Mouse (Mus musculus) myocyte (in vitro differentiated cells): ENCODE measurements at regions not wholly inside any gene's neighbourhood (a gene's known extent, or its start where the extent isn't known, plus 50 kb on each side); places are given as distances from the start of the nearest gene placed in this dataset.

Experiments used
- H3K27me3 ChIP-seq: one replicate; pipeline ENCODE4 v1.6.1; 2011; ENCODE audit not compliant: control insufficient read depth, insufficient read depth, insufficient read length
- H3K36me3 ChIP-seq: one replicate; pipeline ENCODE4 v1.6.1; 2011; ENCODE audit not compliant: control insufficient read depth, insufficient read depth
- H3K4me2 ChIP-seq: one replicate; pipeline ENCODE4 v1.6.1; 2011; ENCODE audit warnings: low read depth, control low read depth
- H3K4me3 ChIP-seq: one replicate; pipeline ENCODE4 v1.5.1; 2011; ENCODE audit warnings: mild to moderate bottlenecking, control low read depth, moderate library complexity
- H3K79me2 ChIP-seq: one replicate; pipeline ENCODE4 v1.6.1; 2011; ENCODE audit not compliant: control insufficient read depth, insufficient read depth
- H3ac ChIP-seq: one replicate; pipeline ENCODE4 v1.6.1; 2011; ENCODE audit not compliant: control insufficient read depth, insufficient read length
- CEBPB ChIP-seq: IDR thresholded peaks from 2 replicates; pipeline ENCODE4 v1.6.1; 2011; ENCODE audit warnings: mild to moderate bottlenecking, moderate library complexity; ENCODE audit not compliant: poor library complexity, insufficient read depth, severe bottlenecking
- E2F4 ChIP-seq: IDR thresholded peaks from one replicate; pipeline ENCODE4 v1.6.1; 2011; ENCODE audit warnings: mild to moderate bottlenecking, control low read depth, moderate library complexity; ENCODE audit not compliant: insufficient read depth
- MAX ChIP-seq: IDR thresholded peaks from one replicate; pipeline ENCODE4 v1.6.1; 2011; ENCODE audit warnings: low read depth, mild to moderate bottlenecking, control low read depth
- MYOD1 ChIP-seq, 3 experiments: IDR thresholded peaks; one replicate each; pipeline ENCODE4 v1.6.1; 2011; ENCODE audit warnings: control low read depth in 2 of 3, low read depth in 2 of 3, mild to moderate bottlenecking in 2 of 3, moderate library complexity in 1 of 3; ENCODE audit not compliant: insufficient read length in 2 of 3, control insufficient read depth in 1 of 3
- MYOG ChIP-seq, 3 experiments: IDR thresholded peaks; one replicate each; pipeline ENCODE4 v1.6.1; 2011; ENCODE audit warnings: control low read depth in 2 of 3, low read depth in 2 of 3, mild to moderate bottlenecking in 2 of 3; ENCODE audit not compliant: insufficient read length in 2 of 3, control insufficient read depth in 1 of 3, insufficient read depth in 1 of 3
- POLR2A ChIP-seq: IDR thresholded peaks from one replicate; pipeline ENCODE4 v1.6.1; 2011; ENCODE audit warnings: low read depth, mild to moderate bottlenecking, control low read depth, moderate library complexity; ENCODE audit not compliant: insufficient read length
- POLR2AphosphoS2 ChIP-seq: IDR thresholded peaks from one replicate; pipeline ENCODE4 v1.6.1; 2011; ENCODE audit warnings: low read depth, control low read depth; ENCODE audit not compliant: insufficient read length
- REST ChIP-seq: IDR thresholded peaks from one replicate; pipeline ENCODE4 v1.6.1; 2011; ENCODE audit warnings: mild to moderate bottlenecking, control low read depth, moderate library complexity; ENCODE audit not compliant: insufficient read depth, insufficient read length
- SRF ChIP-seq: IDR thresholded peaks from one replicate; pipeline ENCODE4 v1.6.1; 2011; ENCODE audit warnings: low read depth; ENCODE audit not compliant: control insufficient read depth, insufficient read length
- TCF12 ChIP-seq: IDR thresholded peaks from one replicate; pipeline ENCODE4 v1.6.1; 2011; ENCODE audit warnings: mild to moderate bottlenecking, control low read depth; ENCODE audit not compliant: poor library complexity, insufficient read depth, severe bottlenecking
- TCF3 ChIP-seq: IDR thresholded peaks from one replicate; pipeline ENCODE4 v1.6.1; 2011; ENCODE audit warnings: low read depth, control low read depth; ENCODE audit not compliant: insufficient read length
- USF1 ChIP-seq: IDR thresholded peaks from one replicate; pipeline ENCODE4 v1.6.1; 2011; ENCODE audit warnings: low read depth, mild to moderate bottlenecking, control low read depth, moderate library complexity

DNA sequence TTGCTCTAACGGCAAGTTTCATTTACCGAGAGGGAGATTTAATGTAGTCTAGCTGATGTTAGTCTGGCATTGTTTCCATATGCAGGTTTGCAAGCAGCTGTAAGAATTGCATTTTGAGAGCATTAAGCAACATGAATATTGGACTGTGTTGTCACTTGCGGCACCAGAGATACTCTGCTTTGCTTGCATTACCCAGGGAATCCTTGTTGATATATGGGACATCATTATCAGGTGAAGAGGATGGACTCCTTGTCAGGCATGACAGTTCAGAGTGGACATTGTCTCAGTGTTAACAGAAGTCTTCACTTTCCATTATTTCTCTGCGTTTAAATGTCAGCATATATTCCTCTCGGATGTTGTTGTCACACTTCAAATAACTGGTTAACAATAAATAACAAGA, 208.1 kb downstream of the Brinp2 start:
- no peaks in the 10 kb centered on the region for H3K36me3 ChIP-seq
- no peak overlapping the region for H3K4me3 ChIP-seq
- H3K27me3 ChIP-seq, result no peaks in the 10 kb centered on the region
- no peaks in the 10 kb centered on the region for H3K79me2 ChIP-seq
- TF ChIP-seq USF1, result no peak
- no peak for TF ChIP-seq REST
- TF ChIP-seq TCF12, result no peak
- TF ChIP-seq MAX, result no peak
- no peak for TF ChIP-seq SRF
- no peak for TF ChIP-seq E2F4
- TF ChIP-seq POLR2A, result no peak
- TF ChIP-seq CEBPB, result no peak
- TF ChIP-seq MYOD1 (IDR thresholded peaks at IDR 0.05; ENCODE audit: control insufficient read depth in 1 of 3, insufficient read length in 2 of 3, low read depth in 2 of 3), result no peak
- no peak for TF ChIP-seq TCF3
- no peak for TF ChIP-seq MYOG (IDR thresholded peaks at IDR 0.05; ENCODE audit: control insufficient read depth in 1 of 3, insufficient read depth in 1 of 3, insufficient read length in 2 of 3, low read depth in 2 of 3)
- no peak for TF ChIP-seq POLR2AphosphoS2
- H3K4me2 ChIP-seq, result no peak overlapping the region
- no peak overlapping the region for H3ac ChIP-seq

GRCm38 (mm10) chr1:158161111-158161510, 195.0 kb downstream of the Brinp2 start:
- no peak overlapping the region for H3ac ChIP-seq
- no peak overlapping the region for H3K4me3 ChIP-seq
- H3K36me3 ChIP-seq, result no peaks in the 10 kb centered on the region
- TF ChIP-seq CEBPB (no peak), MYOD1 (IDR thresholded peaks at IDR 0.05; ENCODE audit: control insufficient read depth in 1 of 3, insufficient read length in 2 of 3, low read depth in 2 of 3) (no peak), REST (no peak), E2F4 (no peak), SRF (no peak), POLR2AphosphoS2 (no peak), USF1 (no peak), TCF3 (no peak), POLR2A (no peak), TCF12 (no peak), MYOG (IDR thresholded peaks at IDR 0.05; ENCODE audit: control insufficient read depth in 1 of 3, insufficient read depth in 1 of 3, insufficient read length in 2 of 3, low read depth in 2 of 3) (no peak), MAX (no peak)
- H3K27me3 ChIP-seq, result no peaks in the 10 kb centered on the region
- H3K4me2 ChIP-seq, result no peak overlapping the region
- H3K79me2 ChIP-seq, result no peaks in the 10 kb centered on the region

GRCm38 (mm10) chr1:158161533-158161932, 194.6 kb downstream of the Brinp2 start:
- no peak overlapping the region for H3ac ChIP-seq
- no peak overlapping the region for H3K4me2 ChIP-seq
- no peaks in the 10 kb centered on the region for H3K79me2 ChIP-seq
- no peaks in the 10 kb centered on the region for H3K36me3 ChIP-seq
- no peaks in the 10 kb centered on the region for H3K27me3 ChIP-seq
- no peak overlapping the region for H3K4me3 ChIP-seq
- TF ChIP-seq REST (no peak), MAX (no peak), TCF3 (no peak), SRF (no peak), POLR2AphosphoS2 (no peak), CEBPB (no peak), MYOD1 (IDR thresholded peaks at IDR 0.05; ENCODE audit: control insufficient read depth in 1 of 3, insufficient read length in 2 of 3, low read depth in 2 of 3) (no peak), USF1 (no peak), TCF12 (no peak), POLR2A (no peak), MYOG (IDR thresholded peaks at IDR 0.05; ENCODE audit: control insufficient read depth in 1 of 3, insufficient read depth in 1 of 3, insufficient read length in 2 of 3, low read depth in 2 of 3) (no peak), E2F4 (no peak)

GRCm38 (mm10) chr1:158163411-158163810, 192.7 kb downstream of the Brinp2 start:
- Histone ChIP-seq H3K4me3 (no peak overlapping the region), H3K4me2 (no peak overlapping the region), H3K36me3 (no peaks in the 10 kb centered on the region), H3K27me3 (no peaks in the 10 kb centered on the region), H3K79me2 (no peaks in the 10 kb centered on the region), H3ac (no peak overlapping the region)
- TF ChIP-seq CEBPB, result no peak
- TF ChIP-seq MAX, result no peak
- TF ChIP-seq E2F4, result no peak
- TF ChIP-seq TCF12, result no peak
- no peak for TF ChIP-seq SRF
- TF ChIP-seq MYOG (IDR thresholded peaks at IDR 0.05; ENCODE audit: control insufficient read depth in 1 of 3, insufficient read depth in 1 of 3, insufficient read length in 2 of 3, low read depth in 2 of 3), result no peak
- TF ChIP-seq POLR2A, result no peak
- TF ChIP-seq USF1, result no peak
- TF ChIP-seq REST, result no peak
- TF ChIP-seq POLR2AphosphoS2, result no peak
- TF ChIP-seq TCF3, result no peak
- no peak for TF ChIP-seq MYOD1 (IDR thresholded peaks at IDR 0.05; ENCODE audit: control insufficient read depth in 1 of 3, insufficient read length in 2 of 3, low read depth in 2 of 3)

DNA sequence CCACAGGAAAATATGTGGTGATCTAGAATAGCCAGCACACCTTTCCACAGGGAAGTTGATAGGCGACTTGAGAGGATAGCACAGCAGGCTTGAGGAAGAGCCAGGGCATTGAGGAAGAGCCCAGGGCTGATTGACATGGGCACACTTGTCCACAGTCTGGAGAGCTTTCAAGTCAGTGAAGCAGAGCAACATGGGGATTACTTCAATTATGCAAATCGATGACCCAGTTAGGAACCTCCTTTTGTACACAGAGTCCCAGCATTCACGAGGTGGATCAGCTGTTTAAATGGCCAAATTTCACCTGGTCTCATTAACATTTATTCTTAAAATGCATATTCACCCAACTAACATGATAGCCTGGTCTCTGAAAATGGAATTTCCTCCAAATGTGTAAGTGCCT, 186.1 kb downstream of the Brinp2 start:
- no peak overlapping the region for H3K4me2 ChIP-seq
- H3K27me3 ChIP-seq, result no peaks in the 10 kb centered on the region
- H3K4me3 ChIP-seq, result no peak overlapping the region
- H3K79me2 ChIP-seq, result no peaks in the 10 kb centered on the region
- H3ac ChIP-seq, result no peak overlapping the region
- H3K36me3 ChIP-seq, result no peaks in the 10 kb centered on the region
- TF ChIP-seq TCF3 (no peak), MYOG (IDR thresholded peaks at IDR 0.05; ENCODE audit: control insufficient read depth in 1 of 3, insufficient read depth in 1 of 3, insufficient read length in 2 of 3, low read depth in 2 of 3) (no peak), CEBPB (no peak), POLR2A (no peak), REST (no peak), MYOD1 (IDR thresholded peaks at IDR 0.05; ENCODE audit: control insufficient read depth in 1 of 3, insufficient read length in 2 of 3, low read depth in 2 of 3) (no peak), USF1 (no peak), E2F4 (no peak), SRF (no peak), POLR2AphosphoS2 (no peak), MAX (no peak)
